Mouse (Mus musculus): Measurements from ENCODE around the gene Chp2. TPM values are rescaled to one million over a fixed set of nuclear protein-coding genes. Genes with fewer than 3 reads are reported as not detected.

The Chp2 gene
- polyA plus RNA-seq (2012; ENCODE audit: insufficient read depth, insufficient read length, missing spikeins), result 3.6 and 5.9 TPM in 2 replicates

DNA sequence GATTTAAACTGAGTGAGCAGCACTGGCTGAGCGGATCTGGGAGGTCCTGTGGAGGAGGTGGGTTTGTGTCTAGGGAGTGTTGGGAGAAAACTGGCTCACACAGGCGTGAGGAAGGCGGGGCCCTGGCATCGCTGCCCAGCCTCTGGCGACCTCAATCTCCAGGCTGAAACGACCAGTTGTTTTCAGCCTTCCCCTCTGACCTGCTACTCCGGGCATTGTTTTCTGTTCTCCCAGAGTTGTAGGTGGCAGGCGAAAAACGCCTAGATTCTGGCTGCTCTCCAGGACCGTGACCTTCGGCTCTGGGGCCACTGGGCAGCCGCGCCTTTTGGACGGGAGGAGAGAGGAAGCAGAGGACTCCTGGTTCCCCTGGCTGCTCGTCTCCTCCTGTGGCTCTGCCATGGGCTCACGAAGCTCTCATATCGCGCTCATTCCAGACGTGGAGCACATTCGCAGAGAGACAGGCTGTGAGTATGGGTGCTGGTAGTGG lies at the start of gene Chp2:
TSS of gene Chp2 (plus strand) at position 182 of the 487 bp plus-strand sequence.
- peak within 1 kb of the TSS; percentile 39 for H3K27ac ChIP-seq (replicated peaks; ENCODE audit: low read depth, low read length)
- H3K4me1 ChIP-seq (ENCODE audit: control insufficient read depth, insufficient read depth, insufficient read length, low read length), result no peaks in the 10 kb centered on the region; the same call in 1 of the 2 replicates
- H3K4me3 ChIP-seq (ENCODE audit: insufficient read depth, low read depth, low read length), result peak within 1 kb of the TSS; percentile 53

- Histone ChIP-seq H3K4me3 (ENCODE audit: insufficient read depth, low read depth, low read length) (no peak overlapping the region), H3K27ac (replicated peaks; ENCODE audit: low read depth, low read length) (no peak overlapping the region), H3K4me1 (ENCODE audit: control insufficient read depth, insufficient read depth, insufficient read length, low read length) (no peaks in the 10 kb centered on the region)
Measured at GRCm38 (mm10) chr7:122170705-122171104, 48.6 kb upstream of the Chp2 start.

- Histone ChIP-seq H3K4me1 (ENCODE audit: control insufficient read depth, insufficient read depth, insufficient read length, low read length) (no peaks in the 10 kb centered on the region), H3K4me3 (ENCODE audit: insufficient read depth, low read depth, low read length) (no peak overlapping the region), H3K27ac (replicated peaks; ENCODE audit: low read depth, low read length) (no peak overlapping the region)
Measured at GRCm38 (mm10) chr7:122171613-122172012, 47.7 kb upstream of the Chp2 start.

- Histone ChIP-seq H3K4me1 (ENCODE audit: control insufficient read depth, insufficient read depth, insufficient read length, low read length) (no peaks in the 10 kb centered on the region), H3K27ac (replicated peaks; ENCODE audit: low read depth, low read length) (no peak overlapping the region), H3K4me3 (ENCODE audit: insufficient read depth, low read depth, low read length) (no peak overlapping the region)
Measured at GRCm38 (mm10) chr7:122180720-122181119, 38.6 kb upstream of the Chp2 start.

GRCm38 (mm10) chr7:122184569-122184968 lies 34.7 kb upstream of the Chp2 start:
- no peaks in the 10 kb centered on the region for H3K4me1 ChIP-seq (ENCODE audit: control insufficient read depth, insufficient read depth, insufficient read length, low read length)
- H3K27ac ChIP-seq (replicated peaks; ENCODE audit: low read depth, low read length), result no peak overlapping the region
- H3K4me3 ChIP-seq (ENCODE audit: insufficient read depth, low read depth, low read length), result no peak overlapping the region

DNA sequence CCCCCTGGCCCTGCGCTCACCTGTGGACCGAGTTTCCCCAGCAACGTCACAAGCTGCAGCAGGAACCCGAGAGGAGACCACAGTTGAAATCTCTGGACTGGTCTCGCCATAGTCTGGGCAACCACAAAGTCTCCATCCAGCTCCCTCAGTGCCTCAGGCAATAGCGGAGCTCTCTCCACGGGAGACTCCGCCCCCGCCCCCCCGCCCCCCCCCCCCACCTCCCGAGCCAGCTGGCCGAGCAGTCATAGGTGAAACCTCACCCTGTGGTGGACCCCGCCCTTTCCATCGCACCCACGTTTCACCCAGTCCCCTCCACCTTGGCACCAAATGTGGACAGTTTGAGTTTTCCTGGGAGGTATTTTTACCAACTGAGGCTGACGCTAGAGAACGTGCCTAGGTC lies 33.3 kb upstream of the Chp2 start, which contains the start of gene Ern2:
TSS of gene Ern2 (minus strand) at position 165 of the 400 bp plus-strand sequence.
- Histone ChIP-seq H3K27ac (replicated peaks; ENCODE audit: low read depth, low read length) (no peak within 1 kb of the TSS), H3K4me3 (ENCODE audit: insufficient read depth, low read depth, low read length) (no peak within 1 kb of the TSS), H3K4me1 (ENCODE audit: control insufficient read depth, insufficient read depth, insufficient read length, low read length) (no peaks in the 10 kb centered on the region)

- H3K4me3 ChIP-seq (ENCODE audit: insufficient read depth, low read depth, low read length), result no peak overlapping the region
- H3K4me1 ChIP-seq (ENCODE audit: control insufficient read depth, insufficient read depth, insufficient read length, low read length), result no peaks in the 10 kb centered on the region
- no peak overlapping the region for H3K27ac ChIP-seq (replicated peaks; ENCODE audit: low read depth, low read length)
Measured at GRCm38 (mm10) chr7:122189484-122189883, 29.8 kb upstream of the Chp2 start.

GRCm38 (mm10) chr7:122191097-122191496 lies 28.2 kb upstream of the Chp2 start:
- Histone ChIP-seq H3K4me1 (ENCODE audit: control insufficient read depth, insufficient read depth, insufficient read length, low read length) (no peaks in the 10 kb centered on the region), H3K27ac (replicated peaks; ENCODE audit: low read depth, low read length) (no peak overlapping the region), H3K4me3 (ENCODE audit: insufficient read depth, low read depth, low read length) (no peak overlapping the region)

DNA sequence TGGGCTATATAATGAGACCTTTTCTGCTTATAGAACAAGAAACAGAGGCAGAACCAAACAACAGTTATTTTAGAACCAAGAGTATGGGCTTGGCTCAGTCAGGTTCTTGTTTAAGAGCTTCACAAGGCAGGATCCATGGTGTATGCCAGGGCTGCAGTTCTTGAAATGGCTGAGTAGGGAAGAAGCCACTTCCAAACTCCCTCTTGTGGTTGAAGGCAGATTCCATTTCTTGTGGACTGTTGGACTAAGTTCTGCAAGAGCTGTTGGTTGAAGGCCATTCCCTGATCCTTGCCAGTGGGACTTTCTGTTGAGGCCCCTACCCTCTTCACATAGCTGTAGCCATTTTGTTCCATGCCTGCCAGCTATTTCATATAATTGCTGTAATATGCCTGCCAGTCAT lies 25.4 kb upstream of the Chp2 start:
- no peaks in the 10 kb centered on the region for H3K4me1 ChIP-seq (ENCODE audit: control insufficient read depth, insufficient read depth, insufficient read length, low read length)
- no peak overlapping the region for H3K4me3 ChIP-seq (ENCODE audit: insufficient read depth, low read depth, low read length)

DNA sequence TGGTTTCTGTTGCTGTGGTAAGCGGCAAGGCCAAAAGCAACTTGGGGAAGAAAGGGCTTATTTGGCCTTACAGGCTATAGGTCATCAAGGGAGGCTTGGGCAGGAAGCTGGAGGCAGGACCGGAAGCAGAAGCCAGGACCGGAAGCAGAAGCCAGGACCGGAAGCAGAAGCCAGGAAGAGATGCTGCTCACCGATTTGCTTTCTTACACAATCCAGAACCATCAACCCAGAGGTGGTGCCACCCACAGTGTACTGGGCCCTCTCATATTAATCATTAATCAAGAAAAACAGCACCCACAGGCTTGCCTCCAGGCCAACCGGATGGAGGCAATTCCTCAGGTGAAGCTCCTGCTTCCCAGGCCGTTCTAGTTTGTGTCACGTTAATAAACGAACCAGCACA lies 22.5 kb upstream of the Chp2 start:
- no peaks in the 10 kb centered on the region for H3K4me1 ChIP-seq (ENCODE audit: control insufficient read depth, insufficient read depth, insufficient read length, low read length)
- no peak overlapping the region for H3K27ac ChIP-seq (replicated peaks; ENCODE audit: low read depth, low read length)
- no peak overlapping the region for H3K4me3 ChIP-seq (ENCODE audit: insufficient read depth, low read depth, low read length)

More for the DNA sequence above, 25.4 kb upstream of the Chp2 start:
- no peak overlapping the region for H3K27ac ChIP-seq (replicated peaks; ENCODE audit: low read depth, low read length)

DNA sequence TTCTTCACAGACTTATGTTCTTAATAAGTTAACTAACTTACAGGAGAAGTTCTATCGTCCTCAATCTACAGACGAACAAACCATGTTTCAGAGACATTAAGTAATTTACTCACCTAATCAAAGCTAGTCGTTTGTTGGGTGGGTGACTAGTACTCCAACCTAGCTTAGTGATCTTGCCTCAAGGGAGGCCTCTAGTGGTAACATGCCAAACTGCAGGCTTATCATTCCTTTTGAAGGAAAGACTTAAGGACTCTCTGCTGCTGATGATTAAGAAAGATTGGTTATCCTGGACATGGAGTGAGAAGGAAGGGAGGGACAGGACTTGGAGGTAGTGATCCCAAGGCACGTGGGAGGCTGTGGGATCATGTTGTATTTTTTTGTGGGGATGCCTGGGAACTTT lies 22.0 kb upstream of the Chp2 start:
- no peak overlapping the region for H3K27ac ChIP-seq (replicated peaks; ENCODE audit: low read depth, low read length)
- H3K4me3 ChIP-seq (ENCODE audit: insufficient read depth, low read depth, low read length), result no peak overlapping the region
- no peaks in the 10 kb centered on the region for H3K4me1 ChIP-seq (ENCODE audit: control insufficient read depth, insufficient read depth, insufficient read length, low read length)

- Histone ChIP-seq H3K27ac (replicated peaks; ENCODE audit: low read depth, low read length) (no peak overlapping the region), H3K4me1 (ENCODE audit: control insufficient read depth, insufficient read depth, insufficient read length, low read length) (no peaks in the 10 kb centered on the region), H3K4me3 (ENCODE audit: insufficient read depth, low read depth, low read length) (no peak overlapping the region)
Measured at GRCm38 (mm10) chr7:122199296-122199695, 20.0 kb upstream of the Chp2 start.

DNA sequence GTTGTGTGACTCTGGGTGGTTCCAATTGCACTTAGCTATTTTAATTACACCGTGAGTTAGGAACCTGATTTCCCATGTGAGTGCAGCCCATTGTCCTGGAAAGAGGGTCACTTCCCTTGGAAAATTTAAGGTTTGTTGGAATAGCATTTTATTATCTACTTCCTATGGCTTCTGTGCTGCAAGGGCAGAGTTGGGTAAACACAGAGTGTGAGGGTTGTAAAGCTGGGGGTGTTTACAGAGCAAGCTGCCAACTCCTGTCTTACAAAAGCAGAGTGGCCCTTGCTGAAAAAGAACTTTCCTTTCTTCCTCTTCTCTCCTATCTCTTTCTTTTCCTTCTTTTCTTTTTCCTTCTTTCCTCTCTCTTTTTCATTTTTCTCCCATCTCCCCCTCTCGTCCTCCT lies 15.4 kb upstream of the Chp2 start:
- H3K27ac ChIP-seq (replicated peaks; ENCODE audit: low read depth, low read length), result no peak overlapping the region
- H3K4me3 ChIP-seq (ENCODE audit: insufficient read depth, low read depth, low read length), result no peak overlapping the region
- no peaks in the 10 kb centered on the region; the same call in 1 of the 2 replicates for H3K4me1 ChIP-seq (ENCODE audit: control insufficient read depth, insufficient read depth, insufficient read length, low read length)

DNA sequence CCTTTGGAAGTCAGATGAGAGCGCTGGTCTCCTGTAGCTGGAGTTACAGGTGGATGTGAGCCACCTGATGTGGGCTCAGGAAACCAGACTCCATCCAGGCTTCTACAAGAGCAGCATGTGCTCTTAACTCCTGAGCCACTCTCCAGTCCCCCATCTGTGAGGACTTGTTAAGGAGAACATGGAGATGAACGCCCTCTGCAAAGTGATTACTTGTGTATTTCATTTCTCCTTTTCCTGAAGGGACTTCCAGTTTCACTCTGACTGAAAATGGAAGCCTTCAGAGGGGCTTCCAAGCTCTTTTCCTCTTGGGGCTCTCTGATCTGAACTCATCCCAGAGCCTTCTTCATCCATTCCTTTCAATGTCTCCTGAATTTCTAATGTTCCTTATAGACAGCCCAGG lies 13.2 kb upstream of the Chp2 start:
- H3K4me3 ChIP-seq (ENCODE audit: insufficient read depth, low read depth, low read length), result no peak overlapping the region
- no peaks in the 10 kb centered on the region; the same call in 1 of the 2 replicates for H3K4me1 ChIP-seq (ENCODE audit: control insufficient read depth, insufficient read depth, insufficient read length, low read length)
- no peak overlapping the region for H3K27ac ChIP-seq (replicated peaks; ENCODE audit: low read depth, low read length)

DNA sequence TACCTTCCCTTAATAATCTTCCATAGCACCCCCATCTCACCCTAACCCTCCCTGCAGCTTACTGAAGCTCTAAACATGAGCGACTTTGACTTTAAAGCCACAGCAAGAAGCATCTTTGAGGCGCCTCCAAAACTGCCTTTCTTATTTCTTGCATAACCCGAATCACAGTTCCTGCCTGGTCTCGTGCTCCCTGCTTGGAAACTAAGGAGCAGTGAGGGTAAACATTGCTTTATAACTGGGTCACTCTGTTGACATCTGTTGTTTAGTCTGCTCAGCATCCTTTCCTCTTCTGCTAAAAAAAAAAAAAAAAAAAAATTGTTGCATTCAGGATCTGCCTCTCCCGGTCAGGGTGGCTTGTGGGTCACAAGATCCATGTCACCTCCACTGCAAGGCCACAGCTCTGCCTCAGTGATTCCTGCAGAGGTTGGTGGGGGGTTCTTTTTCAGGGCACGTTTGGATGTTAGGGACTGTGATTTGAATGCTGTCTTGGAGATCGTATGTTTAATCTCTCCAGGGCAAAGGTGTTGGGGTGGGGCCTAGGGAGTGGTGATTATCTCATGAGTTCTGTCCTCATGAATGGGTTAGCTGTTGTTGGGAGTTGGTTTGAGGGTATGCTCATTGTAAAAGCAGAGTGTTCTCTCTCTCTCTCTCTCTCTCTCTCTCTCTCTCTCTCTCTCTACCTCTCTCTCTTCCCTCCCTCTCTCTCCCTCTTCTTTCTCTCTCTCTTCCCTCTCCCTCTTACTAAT lies 10.8 kb upstream of the Chp2 start:
- Histone ChIP-seq H3K4me1 (ENCODE audit: control insufficient read depth, insufficient read depth, insufficient read length, low read length) (no peaks in the 10 kb centered on the region; the same call in 1 of the 2 replicates), H3K27ac (replicated peaks; ENCODE audit: low read depth, low read length) (peak overlapping the region; percentile 53), H3K4me3 (ENCODE audit: insufficient read depth, low read depth, low read length) (peak overlapping the region; percentile 13; the same call in 1 of the 2 replicates)

All from brown adipose tissue, adult 24 weeks (tissue).